ENCODE assay signal across 21 mouse cellular contexts in the genomic region with DNA sequence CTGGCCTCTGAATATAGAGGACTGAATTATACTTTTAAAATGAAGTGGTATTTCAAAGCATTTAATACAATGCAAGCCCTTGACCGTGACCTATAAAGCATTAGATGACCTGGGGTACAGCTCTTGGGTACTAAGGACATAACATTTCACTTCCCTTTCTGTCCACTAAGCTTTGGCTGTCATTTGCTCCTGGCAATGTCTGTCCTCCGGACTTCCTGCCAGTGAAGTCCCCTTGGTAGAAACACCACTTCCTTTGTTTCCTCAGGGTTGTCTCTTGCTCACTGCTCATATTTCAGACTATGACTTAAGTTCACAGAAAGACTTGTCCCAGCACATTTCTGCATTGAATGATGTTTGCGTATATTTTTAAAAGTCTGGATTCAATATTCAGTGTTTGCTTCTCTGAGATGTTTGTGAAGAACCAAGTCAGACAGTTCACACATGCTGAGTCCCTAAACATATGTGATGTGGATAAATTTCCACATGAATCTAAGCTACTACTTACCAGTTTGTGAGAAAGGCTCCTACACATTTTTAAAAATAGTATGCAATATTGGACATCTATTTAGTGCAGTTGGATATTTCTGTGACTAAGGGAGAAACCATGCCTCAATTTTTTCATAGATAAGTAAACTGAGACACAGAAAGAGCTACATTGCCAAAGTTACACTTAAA.
A peak's percentile ranks its signal among the peaks of the same experiment; 100 is the strongest.
DNase-seq lines count a peak whose midpoint lies in the region; ATAC-seq and TF ChIP-seq lines count a peak whose summit lies in the region.
"Had no signal": no experiment of that assay in that cellular context is flagged by ENCODE, and none has a peak within 500 bp of the region (broad histone marks: within the 10 kb centered on the region; RNA-seq: fewer than 3 reads in every experiment).

No protein-coding gene starts in this region.

- H3K9me3 ChIP-seq in liver, postnatal 0 days (ENCODE audit: low read length) = no peaks in the 10 kb centered on the region
- H3K9me3 ChIP-seq in midbrain, embryonic 16.5 days (replicated peaks; ENCODE audit: control insufficient read depth, low read length, poor library complexity, severe bottlenecking) = no peaks in the 10 kb centered on the region
- H3K9me3 ChIP-seq: forebrain, embryonic 15.5 days; heart, embryonic 15.5 days; limb, embryonic 13.5 days; neural tube, embryonic 12.5 days had no signal

- no peak for TF ChIP-seq POLR2A in liver, adult 2 months (IDR thresholded peaks at IDR 0.05; ENCODE audit: extremely low read depth, insufficient read depth, low read length)

- TF ChIP-seq EP300 in liver, postnatal 0 days (IDR thresholded peaks at IDR 0.05; ENCODE audit: low read depth) = no peak

- no peak for DNase-seq in gastrocnemius, adult 2 months
- no peak for DNase-seq in gastrocnemius, postnatal 14 days
- peak; percentile 12 for DNase-seq in liver, adult 2 months (ENCODE audit: extremely low read depth, low read depth, low spot score)
- DNase-seq in liver, postnatal 0 days = no peak
- DNase-seq in heart, postnatal 4 days = peak; percentile 17
- DNase-seq: adrenal gland, postnatal 25 days; cerebellum, adult 8-10 months; embryo, embryonic 11 days; gastrocnemius, postnatal 25 days; kidney, adult 11 months; kidney, postnatal 10 days; spleen, adult 18-20 months; thymus, adult 18-20 months had no signal

- H3K4me1 ChIP-seq in liver, adult 2 months (ENCODE audit: control insufficient read depth, insufficient read depth, low read length) = no peaks in the 10 kb centered on the region
- H3K4me1 ChIP-seq in liver, postnatal 0 days (ENCODE audit: insufficient read depth) = no peaks in the 10 kb centered on the region
- H3K4me1 ChIP-seq in midbrain, embryonic 16.5 days (ENCODE audit: control insufficient read depth, insufficient read depth, low read length) = no peaks in the 10 kb centered on the region
- H3K4me1 ChIP-seq: forebrain, embryonic 15.5 days; heart, embryonic 15.5 days; limb, embryonic 13.5 days; neural tube, embryonic 12.5 days had no signal

- 0 out of 2 replicates have a peak overlapping the region, but pooled peaks have one; percentile 28 for H3K27ac ChIP-seq in gastrocnemius, adult 2 months
- H3K27ac ChIP-seq in liver, adult 2 months (replicated peaks; ENCODE audit: insufficient read depth, low read depth, low read length) = no peak overlapping the region
- no peak overlapping the region for H3K27ac ChIP-seq in liver, postnatal 0 days (ENCODE audit: low read depth)
- H3K27ac ChIP-seq in midbrain, embryonic 16.5 days (ENCODE audit: low read length) = no peak overlapping the region
- H3K27ac ChIP-seq: forebrain, embryonic 15.5 days; heart, embryonic 15.5 days; limb, embryonic 13.5 days; neural tube, embryonic 12.5 days had no signal

- no peaks in the 10 kb centered on the region for H3K27me3 ChIP-seq in liver, adult 2 months (ENCODE audit: control insufficient read depth, insufficient read depth, low read length)
- no peaks in the 10 kb centered on the region for H3K27me3 ChIP-seq in liver, postnatal 0 days (ENCODE audit: insufficient read depth, low read length)
- no peaks in the 10 kb centered on the region for H3K27me3 ChIP-seq in midbrain, embryonic 16.5 days (ENCODE audit: control insufficient read depth, insufficient read depth, low read depth, low read length)
- H3K27me3 ChIP-seq: forebrain, embryonic 15.5 days; heart, embryonic 15.5 days; limb, embryonic 13.5 days; neural tube, embryonic 12.5 days; Patski had no signal

- no peak overlapping the region for H3K4me3 ChIP-seq in gastrocnemius, adult 2 months
- no peak overlapping the region for H3K4me3 ChIP-seq in liver, adult 2 months (ENCODE audit: insufficient read depth, low read depth, low read length)
- H3K4me3 ChIP-seq in liver, postnatal 0 days (ENCODE audit: low read depth, low read length) = no peak overlapping the region
- H3K4me3 ChIP-seq in midbrain, embryonic 16.5 days (ENCODE audit: low read depth, low read length) = no peak overlapping the region
- H3K4me3 ChIP-seq: forebrain, embryonic 15.5 days; heart, embryonic 15.5 days; limb, embryonic 13.5 days; neural tube, embryonic 12.5 days had no signal

- WGBS in liver, adult 2 months = 80% methylated on average over 3 of the region's 3 CpGs
- 56% methylated on average over 3 of the region's 3 CpGs for WGBS in liver, postnatal 0 days (ENCODE audit: insufficient replicate concordance)
- WGBS in midbrain, embryonic 16.5 days = 83% methylated on average over 3 of the region's 3 CpGs

- intact Hi-C loops in gastrocnemius, adult 2 months (cut with DNase I) = no loop called here
- intact Hi-C loops in gastrocnemius, postnatal 14 days (cut with DNase I; ENCODE audit: low total_unique reads) = no loop called here

- H3K9ac ChIP-seq in liver, adult 2 months (ENCODE audit: low read depth, low read length) = no peak overlapping the region
- no peak overlapping the region for H3K9ac ChIP-seq in liver, postnatal 0 days (replicated peaks)
- no peak overlapping the region for H3K9ac ChIP-seq in midbrain, embryonic 16.5 days (ENCODE audit: low read depth, low read length)
- H3K9ac ChIP-seq: forebrain, embryonic 15.5 days; heart, embryonic 15.5 days; limb, embryonic 13.5 days; neural tube, embryonic 12.5 days had no signal

- H3K4me2 ChIP-seq in liver, postnatal 0 days (ENCODE audit: low read depth, low read length) = no peak overlapping the region
- H3K4me2 ChIP-seq in midbrain, embryonic 16.5 days (ENCODE audit: low read length) = no peak overlapping the region
- H3K4me2 ChIP-seq: forebrain, embryonic 15.5 days; heart, embryonic 15.5 days; limb, embryonic 13.5 days; neural tube, embryonic 12.5 days had no signal

- ATAC-seq in liver, postnatal 0 days = no peak
- ATAC-seq in erythroid progenitor cell, adult 5-6 weeks (replicated peaks; ENCODE audit: low FRiP score, poor library complexity, severe bottlenecking) = no peak
- ATAC-seq in midbrain, embryonic 16.5 days = no peak
- ATAC-seq: forebrain, embryonic 15.5 days; hindbrain, embryonic 16.5 days; Patski had no signal

- H3K79me2 ChIP-seq in liver, adult 2 months (ENCODE audit: control insufficient read depth, insufficient read depth, low read length) = no peaks in the 10 kb centered on the region

- no peaks in the 10 kb centered on the region for H3K36me3 ChIP-seq in liver, adult 2 months (ENCODE audit: control insufficient read depth, insufficient read depth, low read length)
- no peaks in the 10 kb centered on the region for H3K36me3 ChIP-seq in liver, postnatal 0 days (replicated peaks; ENCODE audit: insufficient read depth, low read length)
- no peaks in the 10 kb centered on the region for H3K36me3 ChIP-seq in midbrain, embryonic 16.5 days (ENCODE audit: control insufficient read depth, insufficient read depth, low read length)
- H3K36me3 ChIP-seq: forebrain, embryonic 15.5 days; heart, embryonic 15.5 days; limb, embryonic 13.5 days; neural tube, embryonic 12.5 days had no signal

- TF ChIP-seq CTCF in gastrocnemius, adult 2 months (IDR thresholded peaks at IDR 0.05) = no peak
- no peak for TF ChIP-seq CTCF in liver, adult 2 months (IDR thresholded peaks at IDR 0.05; ENCODE audit: low read depth, low read length)
- no peak for TF ChIP-seq CTCF in liver, postnatal 0 days (IDR thresholded peaks at IDR 0.05; ENCODE audit: low read depth)

Comparison
In these comparisons a context has a peak if more than half of its experiments do, and no peak if none do; other contexts are left out.
1. DNase-seq: peak in liver, adult 2 months (single experiment) and heart, postnatal 4 days (single experiment); none in gastrocnemius, adult 2 months (single experiment), gastrocnemius, postnatal 14 days (single experiment) and liver, postnatal 0 days (single experiment).